Mouse (Mus musculus) brain, adult 10 weeks (tissue): Measurements from ENCODE around the gene Plac1. TPM values are rescaled to one million over a fixed set of nuclear protein-coding genes. Genes with fewer than 3 reads are reported as not detected.

Experiments
- polyA plus RNA-seq: library from polyadenylated mRNA; stranded (reverse); fragments of 350-450 nt; fragmentation: Illumina TruSeq; extraction: RNeasy Lipid Tissue Mini Kit (QIAGEN cat#74804); gene quantifications from one replicate; pipeline ENCODE4 v1.2.3, GENCODE M21; 2015; ENCODE audit warnings: low read depth, low replicate concordance

Plac1 gene
- polyA plus RNA-seq: not detected

DNA sequence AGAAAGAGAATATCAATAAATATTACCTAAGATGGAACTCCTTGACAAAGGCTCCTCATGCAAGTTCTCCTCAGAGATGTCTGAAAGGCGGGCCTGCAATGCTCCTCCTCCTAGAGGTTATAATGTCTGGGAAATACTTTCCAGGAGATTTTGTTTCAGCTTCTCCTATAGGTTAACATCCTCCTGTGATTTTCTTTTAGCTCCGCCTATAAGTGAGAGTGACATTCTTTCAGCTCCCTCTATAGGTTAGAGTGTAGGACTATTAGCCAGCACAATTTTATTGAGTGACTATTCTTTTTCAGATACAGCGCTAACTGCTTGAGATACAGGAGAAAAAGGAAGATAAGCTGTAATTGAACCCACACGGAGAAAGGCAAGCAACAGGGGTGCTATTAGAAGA is at the start of gene Plac1:
Gene Plac1 (minus strand): TSS at position 101 of the 400 bp plus-strand sequence.

DNA sequence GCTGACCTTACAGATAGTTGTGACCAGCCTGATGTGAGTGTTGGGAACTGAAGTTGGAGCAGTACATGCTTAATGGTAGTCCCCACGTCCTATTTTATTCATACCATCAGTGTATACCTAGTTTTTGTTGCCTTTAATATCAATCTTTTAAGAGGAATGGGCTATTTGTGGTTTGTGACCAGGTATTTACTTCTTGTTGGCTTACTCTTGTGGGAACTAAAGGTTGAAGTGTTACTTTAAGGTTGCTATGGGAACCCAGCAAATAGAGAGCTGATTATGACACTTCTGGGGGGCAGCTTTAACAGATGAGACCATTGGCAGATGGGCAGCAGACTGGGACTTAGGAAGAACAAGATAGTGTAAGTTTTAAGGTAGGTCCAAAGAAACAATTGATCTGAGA is 33.2 kb upstream of the Plac1 start, which contains the start of gene Fam122c:
Gene Fam122c (plus strand): TSS at position 301 of the 400 bp plus-strand sequence.

DNA sequence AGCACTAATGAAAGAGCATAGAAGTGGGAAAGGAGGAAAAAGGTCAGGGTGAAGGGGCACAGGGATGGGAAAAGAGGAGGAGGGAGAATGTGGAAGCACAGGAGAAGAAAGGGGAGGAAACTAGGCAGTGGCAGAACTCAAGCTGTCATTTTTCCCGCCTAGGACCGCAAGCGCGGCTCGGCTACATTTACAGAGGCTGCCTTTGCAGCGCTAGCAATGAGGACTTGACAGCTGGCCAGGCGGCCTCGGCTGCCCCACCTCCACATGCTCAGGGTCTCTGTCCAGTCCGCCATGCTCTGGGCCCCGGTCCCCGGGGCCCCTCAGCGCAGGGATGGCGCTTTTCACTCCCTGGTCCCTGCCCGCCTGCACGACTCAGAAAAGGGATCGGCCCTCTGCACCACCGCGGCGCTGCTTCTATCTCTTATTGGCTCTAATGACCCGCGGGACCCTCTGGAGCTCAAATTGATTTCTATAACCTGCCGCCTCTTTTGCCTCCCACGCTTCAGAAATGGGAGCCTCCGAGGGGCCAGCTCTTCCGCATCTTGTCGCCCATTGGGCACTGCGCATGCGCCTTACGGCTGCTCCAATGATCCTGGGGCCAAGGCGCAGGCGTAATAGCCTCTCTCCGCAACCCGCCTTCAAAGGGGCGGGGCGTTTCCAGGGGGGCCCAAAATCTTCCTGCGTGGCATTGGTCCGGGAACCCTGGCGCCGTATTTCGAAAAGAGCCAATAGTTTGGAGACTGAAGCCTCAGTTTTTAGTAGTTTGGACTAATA is 29.6 kb upstream of the Plac1 start, which contains the start of gene Fam122b:
Gene Fam122b (minus strand): TSS at position 517 of the 774 bp plus-strand sequence.

Other genes with a start within 250 kb of the Plac1 start
- gene Fam122b, start 29.7 kb upstream of the Plac1 start, polyA plus RNA-seq: 5.1 TPM
- not detected for gene Fam122c, start 33.3 kb upstream of the Plac1 start, polyA plus RNA-seq
- 21.9 TPM for gene Mospd1, start 130.4 kb upstream of the Plac1 start, polyA plus RNA-seq
- not detected for gene Etd, start 194.8 kb upstream of the Plac1 start, polyA plus RNA-seq